In genomic region chr3:51672631-51673030, GRCm38 (mm10) we compare ENCODE assay signal across 20 mouse cellular contexts. TPM values are rescaled to one million over a fixed set of nuclear protein-coding genes. Genes with fewer than 3 reads are reported as not detected.
DNase-seq lines count a peak whose midpoint lies in the region; ATAC-seq lines count a peak whose summit lies in the region.
"Had no signal": no experiment of that assay in that cellular context is flagged by ENCODE, and none has a peak within 500 bp of the region (broad histone marks: within the 10 kb centered on the region; RNA-seq: fewer than 3 reads in every experiment).

No protein-coding gene starts in this region.

- H3K4me2 ChIP-seq in liver, embryonic 11.5 days: no peak overlapping the region; the same call in 1 of the 2 replicates
- H3K4me2 ChIP-seq in intestine, embryonic 16.5 days (ENCODE audit: low read depth, low read length): no peak overlapping the region
- no peak overlapping the region for H3K4me2 ChIP-seq in liver, embryonic 15.5 days
- H3K4me2 ChIP-seq: embryonic facial prominence, embryonic 15.5 days; forebrain, embryonic 15.5 days; hindbrain, embryonic 14.5 days had no signal

- intact Hi-C loops in gastrocnemius, postnatal 14 days (cut with DNase I; ENCODE audit: low total_unique reads): no loop called here

- peaks cover 37% of the 10 kb centered on the region for H3K4me1 ChIP-seq in liver, embryonic 11.5 days (replicated peaks; ENCODE audit: control insufficient read depth, insufficient read depth, low read length)
- peaks cover 12% of the 10 kb centered on the region for H3K4me1 ChIP-seq in intestine, embryonic 16.5 days (ENCODE audit: control insufficient read depth, insufficient read depth, low read length)
- H3K4me1 ChIP-seq in liver, embryonic 15.5 days (replicated peaks): peaks cover 58% of the 10 kb centered on the region
- H3K4me1 ChIP-seq: forebrain, embryonic 15.5 days had no signal

- no peak for ATAC-seq in liver, embryonic 11.5 days (replicated peaks; ENCODE audit: low FRiP score)
- peak; percentile 52 for ATAC-seq in intestine, embryonic 16.5 days
- no peak for ATAC-seq in liver, embryonic 15.5 days (ENCODE audit: insufficient read depth)
- ATAC-seq: forebrain, embryonic 15.5 days had no signal

- DNase-seq in liver, embryonic 11.5 days (ENCODE audit: low spot score): no peak
- DNase-seq in liver: no peak
- DNase-seq in gastrocnemius, postnatal 14 days: no peak
- no peak for DNase-seq in T-cell, adult 2 months (ENCODE audit: low spot score)
- DNase-seq in cerebellum, adult 8-10 months: no peak
- DNase-seq: adrenal gland, adult 8-10 months; adrenal gland, postnatal 36 days; cerebellum, adult 2 months; cerebellum, postnatal 14 days; embryo, embryonic 11 days; heart, adult 18-20 months had no signal

- no peaks in the 10 kb centered on the region for H3K9me3 ChIP-seq in liver, embryonic 11.5 days (ENCODE audit: control insufficient read depth, low read length)
- no peaks in the 10 kb centered on the region for H3K9me3 ChIP-seq in intestine, embryonic 16.5 days (ENCODE audit: control insufficient read depth, low read length)
- H3K9me3 ChIP-seq in liver, embryonic 15.5 days (replicated peaks): no peaks in the 10 kb centered on the region
- H3K9me3 ChIP-seq: embryonic facial prominence, embryonic 15.5 days; forebrain, embryonic 10.5 days; forebrain, embryonic 15.5 days; heart, embryonic 12.5 days; hindbrain, embryonic 10.5 days had no signal

- H3K36me3 ChIP-seq in liver, embryonic 11.5 days (ENCODE audit: control insufficient read depth, insufficient read depth, low read length): no peaks in the 10 kb centered on the region
- H3K36me3 ChIP-seq in intestine, embryonic 16.5 days (ENCODE audit: control insufficient read depth, insufficient read depth, low read length): no peaks in the 10 kb centered on the region
- peaks cover 3% of the 10 kb centered on the region; the same call in 1 of the 2 replicates for H3K36me3 ChIP-seq in liver, embryonic 15.5 days (replicated peaks)
- H3K36me3 ChIP-seq: embryonic facial prominence, embryonic 15.5 days; forebrain, embryonic 10.5 days; forebrain, embryonic 15.5 days; heart, embryonic 12.5 days; hindbrain, embryonic 10.5 days had no signal

- no peak overlapping the region for H3K4me3 ChIP-seq in liver, embryonic 11.5 days (ENCODE audit: low read depth, low read length)
- no peak overlapping the region for H3K4me3 ChIP-seq in intestine, embryonic 16.5 days (ENCODE audit: low read length)
- no peak overlapping the region for H3K4me3 ChIP-seq in liver, embryonic 15.5 days (replicated peaks)
- H3K4me3 ChIP-seq: embryonic facial prominence, embryonic 15.5 days; erythroblast, embryonic 14.5 days; forebrain, embryonic 10.5 days; forebrain, embryonic 15.5 days; heart, embryonic 12.5 days; hindbrain, embryonic 10.5 days had no signal

- no peaks in the 10 kb centered on the region for H3K27me3 ChIP-seq in liver, embryonic 11.5 days (replicated peaks; ENCODE audit: control insufficient read depth, insufficient read depth, low read length)
- H3K27me3 ChIP-seq in intestine, embryonic 16.5 days (replicated peaks; ENCODE audit: control insufficient read depth, insufficient read depth, low read length): no peaks in the 10 kb centered on the region
- peaks cover 19% of the 10 kb centered on the region; the same call in 1 of the 2 replicates for H3K27me3 ChIP-seq in liver, embryonic 15.5 days
- H3K27me3 ChIP-seq: embryonic facial prominence, embryonic 15.5 days; forebrain, embryonic 15.5 days; heart, embryonic 12.5 days had no signal

- no peak overlapping the region for H3K9ac ChIP-seq in liver, embryonic 11.5 days (ENCODE audit: low read depth, low read length)
- H3K9ac ChIP-seq in intestine, embryonic 16.5 days (ENCODE audit: low read depth, low read length): no peak overlapping the region
- no peak overlapping the region for H3K9ac ChIP-seq in liver, embryonic 15.5 days
- H3K9ac ChIP-seq: embryonic facial prominence, embryonic 15.5 days; forebrain, embryonic 15.5 days; heart, embryonic 12.5 days; hindbrain, embryonic 14.5 days had no signal

- 19% methylated on average over 4 of the region's 4 CpGs for WGBS in liver, embryonic 11.5 days
- 49% methylated on average over 4 of the region's 4 CpGs for WGBS in intestine, embryonic 16.5 days
- WGBS in liver, embryonic 15.5 days (ENCODE audit: insufficient replicate concordance): 16% methylated on average over 4 of the region's 4 CpGs

- H3K27ac ChIP-seq in liver, embryonic 11.5 days (ENCODE audit: low read depth, low read length): peak overlapping the region; percentile 4; the same call in 1 of the 2 replicates
- peak overlapping the region; percentile 71; the same call in 1 of the 2 replicates for H3K27ac ChIP-seq in intestine, embryonic 16.5 days (ENCODE audit: low read length)
- H3K27ac ChIP-seq in liver, embryonic 15.5 days (replicated peaks): peak overlapping the region; percentile 29; the same call in 1 of the 2 replicates
- H3K27ac ChIP-seq: embryonic facial prominence, embryonic 15.5 days; forebrain, embryonic 10.5 days; forebrain, embryonic 15.5 days; hindbrain, embryonic 14.5 days had no signal

RNA-seq across cellular contexts. Expression of gene Mgst2, which starts 12.5 kb away (rescaled TPM):
- polyA plus RNA-seq in liver, embryonic 11.5 days (2014; fragmentation: Nextera tagmentation; extraction: Ambion mirVana): 16.5 and 16.6 TPM in 2 replicates
- 49.8 and 61.7 TPM in 2 replicates for polyA plus RNA-seq in intestine, embryonic 16.5 days (2015; fragmentation: Nextera tagmentation; extraction: Ambion mirVana)
- 20.8 and 24.4 TPM in 2 replicates for polyA plus RNA-seq in liver, embryonic 15.5 days (2015; fragmentation: Nextera tagmentation; extraction: Ambion mirVana)
- total RNA-seq in gastrocnemius, postnatal 14 days (2021): under 1 TPM; 0.33 to 0.49 TPM
- polyA plus RNA-seq: erythroblast, embryonic 14.5 days; hindbrain, embryonic 10.5 days had no signal

Comparison
In these comparisons a context has a peak if more than half of its experiments do, and no peak if none do; other contexts are left out.
1. H3K27ac ChIP-seq: peak in every context shown above with its lines; median percentile 71 in intestine, embryonic 16.5 days; 29 in liver, embryonic 15.5 days; 4 in liver, embryonic 11.5 days.